ENCODE assay signal across 9 mouse cellular contexts in genomic region chr2:63183563-63184545, GRCm38 (mm10). TPM values are rescaled to one million over a fixed set of nuclear protein-coding genes. Genes with fewer than 3 reads are reported as not detected.
DNase-seq lines count a peak whose midpoint lies in the region; ATAC-seq and TF ChIP-seq lines count a peak whose summit lies in the region.
"Had no signal": no experiment of that assay in that cellular context is flagged by ENCODE, and none has a peak within 500 bp of the region (broad histone marks: within the 10 kb centered on the region; RNA-seq: fewer than 3 reads in every experiment).

TSS of gene Kcnh7 (minus strand) at chr2:63184287.

- intact Hi-C loops in heart, postnatal 10 days (cut with DNase I), result no loop called here
- intact Hi-C loops in left cerebral cortex, postnatal 10 days (cut with DNase I), result loop anchor here (5.0 to 10.0 kb wide), 2 partner anchors 127 to 271 kb away; no protein-coding TSS in a partner anchor

- DNase-seq in heart, postnatal 10 days, result no peak
- DNase-seq in brain, embryonic 14.5 days (ENCODE audit: low read depth), result peak; percentile 78
- peak in 1 of 2 experiments; percentile 52 for DNase-seq in frontal cortex, adult 2 months (ENCODE audit: extremely low spot score in 1 of 2, low spot score in 1 of 2)
- DNase-seq in left cerebral cortex, postnatal 10 days (ENCODE audit: extremely low spot score in 1 of 2, low spot score in 2 of 2), result peak; percentile 20 to 40
- peak; percentile 48 for DNase-seq in neural tube, embryonic 10.5 days (ENCODE audit: extremely low spot score, low spot score)
- no peak for DNase-seq in gastrocnemius, adult 18-20 months (ENCODE audit: low spot score)
- DNase-seq in lung, postnatal 14 days, result no peak

- H3K27ac ChIP-seq in heart, embryonic 12.5 days (ENCODE audit: poor library complexity, severe bottlenecking), result no peak within 1 kb of the TSS

- no peaks in the 10 kb centered on the region for H3K9me3 ChIP-seq in heart, embryonic 12.5 days (replicated peaks)

- no peaks in the 10 kb centered on the region for H3K4me1 ChIP-seq in heart, embryonic 12.5 days (replicated peaks)

- peaks cover 17% of the 10 kb centered on the region for H3K27me3 ChIP-seq in heart, embryonic 12.5 days (replicated peaks)

- no peak for TF ChIP-seq CTCF in brain, embryonic 14.5 days (IDR thresholded peaks at IDR 0.05; ENCODE audit: borderline replicate concordance, extremely low read depth, insufficient read depth, insufficient read length)

- WGBS in heart, embryonic 12.5 days, result 1% methylated on average over 45 of the region's 49 CpGs

- peak; percentile 22; the same call in 1 of the 2 replicates for ATAC-seq in heart, embryonic 12.5 days (ENCODE audit: insufficient number of reproducible peaks, low FRiP score)

- peak within 1 kb of the TSS; percentile 67 for H3K9ac ChIP-seq in heart, embryonic 12.5 days

- H3K4me3 ChIP-seq in heart, embryonic 12.5 days, result peak within 1 kb of the TSS; percentile 59

- H3K4me2 ChIP-seq in heart, embryonic 12.5 days, result peak within 1 kb of the TSS; percentile 93

- H3K36me3 ChIP-seq in heart, embryonic 12.5 days, result no peaks in the 10 kb centered on the region
- H3K36me3 ChIP-seq: G1E had no signal

- TF ChIP-seq POLR2A in brain, embryonic 14.5 days (IDR thresholded peaks at IDR 0.05; ENCODE audit: borderline replicate concordance, extremely low read depth, insufficient read depth, insufficient read length, poor library complexity, severe bottlenecking), result no peak

RNA-seq across cellular contexts. Expression of gene Kcnh7, which starts in this region (rescaled TPM):
- 4.5 TPM in 2 replicates for polyA plus RNA-seq in heart, embryonic 12.5 days (2016; fragmentation: Nextera tagmentation; extraction: Ambion mirVana)
- under 1 TPM; 0.42 to 0.84 TPM for total RNA-seq in heart, postnatal 10 days (2021)
- polyA plus RNA-seq in brain, embryonic 14.5 days (2012; rRNA removed), result 5.9 and 7.5 TPM in 2 replicates
- 21.5 and 21.8 TPM in 2 replicates for polyA plus RNA-seq in frontal cortex, adult 2 months (2012; rRNA removed)
- total RNA-seq in left cerebral cortex, postnatal 10 days (2021), result 10 to 100 TPM; 67.3 to 73.9 TPM
- under 1 TPM; 0.11 to 0.17 TPM for total RNA-seq in gastrocnemius, adult 18-20 months (2021)
- polyA plus RNA-seq: G1E had no signal

Comparison
In these comparisons a context has a peak if more than half of its experiments do, and no peak if none do; other contexts are left out.
1. RNA of gene Kcnh7 (total RNA-seq): 67.3 to 73.9 TPM in left cerebral cortex, postnatal 10 days; 0.42 to 0.84 TPM in heart, postnatal 10 days and 0.11 to 0.17 TPM in gastrocnemius, adult 18-20 months; every median in the first group is over 10 times any median in the second.
2. DNase-seq: peak in brain, embryonic 14.5 days (single experiment), left cerebral cortex, postnatal 10 days (2 of 2) and neural tube, embryonic 10.5 days (single experiment); none in heart, postnatal 10 days (0 of 2), gastrocnemius, adult 18-20 months (single experiment) and lung, postnatal 14 days (single experiment).